Mouse (Mus musculus) neutrophil, adult 83 days (primary cell): ENCODE measurements around the gene Tmem101. TPM values are rescaled to one million over a fixed set of nuclear protein-coding genes. Genes with fewer than 3 reads are reported as not detected.

Source experiments
- total RNA-seq, 2 experiments: library from RNA; stranded (reverse); gene quantifications; one replicate each; pipeline ENCODE4 v1.2.4; 2023

Tmem101 gene
- 1 to 10 TPM; 8.7 to 9.7 TPM for total RNA-seq

DNA sequence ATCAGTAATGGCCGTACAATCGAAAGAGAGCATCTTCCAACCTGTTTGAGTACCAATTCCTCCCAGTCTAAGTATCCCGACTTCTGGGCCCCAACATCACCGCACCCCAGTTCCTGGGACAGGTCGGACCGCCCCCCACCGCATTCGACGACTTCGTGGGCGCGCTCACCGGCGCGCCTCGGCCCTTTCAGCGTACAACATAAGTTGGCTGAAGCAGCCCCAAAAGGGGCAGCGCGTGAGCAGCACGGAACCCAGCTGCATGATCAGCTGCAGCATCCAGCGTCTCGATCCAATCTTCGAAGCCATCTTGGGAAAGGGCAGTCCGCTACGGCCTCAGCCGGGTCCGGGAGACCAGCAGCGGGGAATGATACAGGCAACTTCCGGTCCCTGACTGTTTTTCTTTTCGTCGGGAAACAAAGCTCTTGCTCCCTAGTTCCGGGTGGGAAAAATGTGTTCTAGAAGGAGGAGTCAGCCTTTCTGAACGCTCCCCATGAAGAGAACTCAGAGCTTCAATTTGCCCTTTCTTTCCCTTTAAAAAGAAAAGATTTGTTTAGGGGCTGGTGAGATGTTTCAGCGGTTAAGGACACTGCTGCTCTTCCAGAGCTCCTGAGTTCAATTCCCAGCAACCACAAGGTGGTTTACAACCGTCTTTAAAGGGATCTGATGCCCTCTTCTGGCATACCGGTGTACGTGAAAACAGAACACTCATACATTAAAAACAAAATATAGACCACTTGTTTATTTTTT lies at the start of gene Tmem101:
TSS of gene Tmem101 (minus strand) at position 366 of the 747 bp plus-strand sequence.

DNA sequence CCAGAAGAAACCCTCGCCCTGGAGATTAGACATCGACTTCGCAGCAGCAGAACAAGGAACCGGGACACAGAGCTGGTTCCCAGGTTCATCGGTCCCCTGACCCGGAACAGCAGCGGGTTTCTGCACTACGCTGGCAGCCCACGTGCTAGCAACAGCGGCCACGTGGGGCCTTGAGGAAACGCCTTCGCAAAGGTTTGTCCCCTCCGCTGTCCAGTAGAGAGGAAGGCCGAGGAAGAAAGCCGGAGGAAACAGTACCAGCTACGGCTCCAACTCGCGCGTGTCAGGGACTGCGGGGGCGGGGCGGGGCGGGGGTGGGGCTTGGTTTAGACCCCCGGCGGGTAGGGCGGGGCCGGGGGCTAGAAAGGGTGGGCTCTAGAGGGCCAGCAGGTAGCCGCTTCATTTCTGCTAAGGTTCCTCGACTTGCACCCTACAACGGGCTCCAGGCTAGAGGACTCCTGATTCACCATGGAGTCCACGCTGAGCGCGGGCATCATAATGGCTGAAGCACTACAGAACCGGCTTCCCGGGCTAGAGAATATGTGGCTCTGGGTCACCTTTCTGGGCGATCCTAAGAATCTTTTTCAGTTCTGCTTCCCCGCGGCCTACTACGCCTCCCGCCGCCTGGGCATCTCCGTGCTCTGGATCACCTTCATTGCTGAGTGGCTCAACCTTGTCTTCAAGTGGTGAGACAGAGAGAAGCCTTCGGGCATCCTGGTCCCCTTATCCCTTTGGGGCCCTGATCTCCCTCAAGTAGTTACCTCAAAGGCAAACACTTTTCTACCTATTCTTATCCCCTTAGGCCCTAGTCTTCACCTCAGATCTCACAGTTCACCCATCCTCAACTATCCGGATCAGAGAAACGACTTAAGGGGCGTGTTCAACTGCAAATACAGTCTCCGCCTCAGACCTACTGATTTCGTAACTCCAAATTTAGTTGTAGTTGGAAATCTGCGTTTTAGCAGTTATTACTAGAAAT lies 33.5 kb upstream of the Tmem101 start, which contains the start of gene G6pc3:
TSS of gene G6pc3 (plus strand) at position 160 of the 976 bp plus-strand sequence.

DNA sequence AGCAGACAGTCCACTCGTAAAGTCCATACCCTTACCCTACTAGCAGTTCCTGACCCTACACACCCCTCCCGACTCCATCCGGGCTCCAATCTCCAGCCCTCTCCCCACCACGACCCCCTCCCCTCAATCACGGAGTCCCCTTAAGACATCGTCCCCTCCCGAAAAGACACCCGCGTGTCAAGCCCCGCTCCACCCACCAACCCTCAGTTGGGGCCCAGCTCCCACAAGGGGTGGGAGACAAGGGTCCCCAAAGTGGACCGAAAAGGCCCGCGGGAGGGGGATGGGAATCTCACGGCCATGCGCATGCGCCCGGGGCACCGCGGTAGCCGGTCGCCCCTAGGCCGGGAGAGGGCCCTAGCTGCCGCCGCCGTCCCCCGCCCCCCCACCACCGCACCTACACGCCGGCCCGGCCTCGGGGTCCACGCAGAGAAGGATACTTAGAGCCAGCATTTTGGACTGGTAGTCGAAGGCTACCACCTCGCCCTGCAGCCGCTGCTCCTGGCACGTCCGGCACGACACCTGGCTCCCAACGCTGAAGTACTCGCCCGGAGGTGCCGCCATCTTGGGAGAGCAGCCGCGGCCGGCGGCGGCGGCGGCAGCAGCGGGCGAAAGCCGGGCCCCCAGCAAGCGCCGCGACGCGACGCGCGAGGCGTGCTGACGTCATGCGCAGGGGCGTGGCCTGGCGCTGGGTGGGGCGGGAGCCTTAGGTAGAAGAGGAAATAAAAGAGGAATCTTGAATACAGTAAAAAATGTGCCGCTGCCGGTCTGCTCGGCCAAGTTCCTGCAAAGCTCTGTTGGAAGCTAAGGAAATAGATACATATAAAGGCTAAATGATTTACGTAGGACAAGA lies 28.7 kb upstream of the Tmem101 start, which contains the start of gene Lsm12:
TSS of gene Lsm12 (minus strand) at position 651 of the 850 bp plus-strand sequence.

DNA sequence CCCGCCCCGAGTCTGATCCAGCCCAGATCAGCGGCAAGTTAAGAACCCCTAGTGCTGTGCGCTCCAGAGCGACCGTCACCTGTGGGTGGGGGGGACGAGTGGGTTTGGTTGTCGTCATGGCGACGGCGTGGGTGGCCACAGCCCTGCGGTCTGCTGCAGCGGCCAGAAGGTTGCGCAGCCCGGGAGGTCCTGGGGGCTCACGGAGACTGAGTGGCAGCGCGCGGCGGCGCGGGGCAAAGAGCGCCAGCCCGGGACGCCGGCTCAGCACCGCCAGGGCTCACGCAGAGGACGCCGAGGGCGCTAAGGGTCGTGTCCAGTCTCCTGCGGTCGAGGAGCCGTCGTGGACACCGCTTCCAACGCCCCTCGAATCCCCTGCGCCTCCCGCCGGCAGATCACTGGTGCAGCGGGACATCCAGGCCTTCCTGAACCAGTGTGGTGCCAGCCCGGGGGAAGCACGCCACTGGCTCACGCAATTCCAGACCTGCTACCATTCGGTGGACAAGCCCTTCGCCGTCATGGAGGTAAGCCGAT lies 10.7 kb downstream of the Tmem101 start, which contains the start of gene Nags:
TSS of gene Nags (plus strand) at position 43 of the 531 bp plus-strand sequence.

GRCm38 (mm10) chr11:102107732-102108131 lies 48.5 kb downstream of the Tmem101 start, which contains the start of gene Pyy:
Gene Pyy, minus strand, starts transcription at chr11:102107832.

Other genes starting within 250 kb of the Tmem101 start
- not detected for gene Sost, start 189.4 kb downstream of the Tmem101 start, total RNA-seq
- not detected for gene Cfap97d1, start 172.1 kb downstream of the Tmem101 start, total RNA-seq
- 10 to 100 TPM; 24.5 to 26.3 TPM for gene Dusp3, start 169.4 kb downstream of the Tmem101 start, total RNA-seq
- not detected for gene Mpp3, start 127.9 kb downstream of the Tmem101 start, total RNA-seq
- 10 to 100 TPM; 20.9 to 21.3 TPM for gene Cd300lg, start 114.9 kb downstream of the Tmem101 start, total RNA-seq
- 1 to 10 TPM; 1.2 to 2.6 TPM for gene Mpp2, start 67.9 kb downstream of the Tmem101 start, total RNA-seq
- not detected for gene Ppy, start 55.1 kb downstream of the Tmem101 start, total RNA-seq
- not detected for gene Pyy, start 48.6 kb downstream of the Tmem101 start, total RNA-seq
- gene Nags, start 10.9 kb downstream of the Tmem101 start, total RNA-seq, result not detected
- gene Lsm12, start 28.9 kb upstream of the Tmem101 start, total RNA-seq, result 10 to 100 TPM; 34.9 to 35.5 TPM
- gene G6pc3, start 33.2 kb upstream of the Tmem101 start, total RNA-seq, result 10 to 100 TPM; 21.0 to 22.3 TPM
- 100 to 1,000 TPM; 101 to 110 TPM for gene Hdac5, start 73.8 kb upstream of the Tmem101 start, total RNA-seq
- gene BC030867, start 92.5 kb upstream of the Tmem101 start, total RNA-seq, result 1 to 10 TPM; 8.7 to 9.4 TPM
- under 1 TPM in 1 of 2 experiments, not detected in 1; 0.13 TPM for gene Asb16, start 112.3 kb upstream of the Tmem101 start, total RNA-seq
- 10 to 100 TPM; 44.9 to 45.2 TPM for gene Tmub2, start 128.5 kb upstream of the Tmem101 start, total RNA-seq
- gene Atxn7l3, start 140.2 kb upstream of the Tmem101 start, total RNA-seq, result 10 to 100 TPM; 54.9 to 66.5 TPM
- gene Ubtf, start 163.3 kb upstream of the Tmem101 start, total RNA-seq, result 10 to 100 TPM; 79.6 to 80.9 TPM
- 10 to 100 TPM; 42.9 to 79.0 TPM for gene Slc4a1, start 209.8 kb upstream of the Tmem101 start, total RNA-seq
- not detected for gene Rundc3a, start 237.0 kb upstream of the Tmem101 start, total RNA-seq